Mouse (Mus musculus) olfactory bulb, adult 2 months (tissue): ENCODE measurements around the gene Tmem170. TPM values are rescaled to one million over a fixed set of nuclear protein-coding genes. Genes with fewer than 3 reads are reported as not detected.

Experiments
- H3K27ac ChIP-seq: fragments of 200-500 bp; 2 replicates; pipeline ENCODE4 v1.5.1; 2012; ENCODE audit warnings: low read depth, low read length; ENCODE audit not compliant: insufficient read depth
- H3K4me1 ChIP-seq: fragments of 200-500 bp; 2 replicates; pipeline ENCODE4 v1.6.1; 2012; ENCODE audit warnings: low read length; ENCODE audit not compliant: control insufficient read depth, insufficient read depth
- H3K4me3 ChIP-seq: fragments of 200-500 bp; 2 replicates; pipeline ENCODE4 v1.5.1; 2012; ENCODE audit warnings: mild to moderate bottlenecking, low read depth, low read length, moderate library complexity; ENCODE audit not compliant: insufficient read depth
- CTCF ChIP-seq: fragments of 200-500 bp; IDR thresholded peaks from 2 replicates; pipeline ENCODE4 v1.5.1; 2012; ENCODE audit warnings: low read depth, mild to moderate bottlenecking, low read length, moderate library complexity; ENCODE audit not compliant: insufficient read depth
- POLR2A ChIP-seq: fragments of 200-500 bp; IDR thresholded peaks from 2 replicates; pipeline ENCODE4 v1.6.1; 2012; ENCODE audit warnings: mild to moderate bottlenecking, low read depth, low read length, moderate library complexity; ENCODE audit not compliant: insufficient read depth
- WGBS: fragments of 180-500 bp; shearing (Covaris S2); methylation state at CpG from one replicate; pipeline ENCODE4 v1.1.7; 2018; 5-methylcytosine and 5-hydroxymethylcytosine counted together
- polyA plus RNA-seq: library from polyadenylated mRNA; stranded (reverse); fragments of >200 nt; gene quantifications from 2 replicates; pipeline ENCODE4 v1.2.4, GENCODE M21; 2012; ENCODE audit warnings: low replicate concordance; ENCODE audit not compliant: missing spikeins, insufficient read depth, insufficient read length

Gene Tmem170
- polyA plus RNA-seq, 1 experiment, result not detected

DNA sequence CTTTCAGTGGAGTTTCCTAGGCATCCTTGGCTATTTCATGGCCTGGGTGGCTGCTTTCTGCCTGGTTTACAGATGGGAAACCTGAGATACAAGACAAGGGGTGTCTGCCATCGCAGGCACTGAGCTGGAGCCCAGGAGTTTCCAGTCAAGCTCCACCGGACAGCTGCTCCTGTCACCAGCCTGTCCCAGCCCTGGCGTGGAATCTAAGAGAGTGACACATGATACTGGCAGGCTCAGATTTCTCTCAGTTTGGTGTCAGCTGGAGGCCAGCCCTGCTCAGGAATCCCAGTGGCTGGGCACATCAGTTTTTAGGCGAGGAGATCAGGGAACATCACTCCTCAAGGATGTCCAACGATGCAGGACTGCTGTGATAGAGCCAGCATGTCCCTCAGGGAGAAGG, 25.5 kb upstream of the Tmem170 start:
- H3K4me3 ChIP-seq, result no peak overlapping the region
- 63% methylated on average over 5 of the region's 5 CpGs for WGBS
- TF ChIP-seq CTCF (no peak), POLR2A (no peak)
- H3K4me1 ChIP-seq, result no peaks in the 10 kb centered on the region
- H3K27ac ChIP-seq, result no peak overlapping the region

DNA sequence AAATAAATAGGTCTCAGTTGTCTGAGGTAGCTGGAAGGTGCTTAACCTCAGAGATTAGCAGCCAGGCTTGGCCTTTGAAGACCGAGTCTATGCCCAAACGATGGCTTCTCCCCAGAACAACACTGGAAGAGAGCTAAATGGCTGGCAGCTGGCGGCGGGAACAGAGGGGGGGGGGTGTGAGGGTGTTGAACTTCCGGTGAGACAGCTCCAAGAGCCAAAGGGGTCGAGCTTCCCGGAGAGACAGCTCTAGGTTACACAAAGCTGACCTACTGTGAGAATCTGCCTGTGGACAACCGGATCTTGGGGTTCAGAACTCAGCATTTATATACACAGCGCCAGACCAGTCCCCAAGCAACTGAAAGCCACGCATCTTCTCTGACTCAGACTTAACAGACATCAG, 22.0 kb upstream of the Tmem170 start:
- WGBS, result 45% methylated on average over 10 of the region's 10 CpGs
- Histone ChIP-seq H3K4me3 (no peak overlapping the region), H3K27ac (no peak overlapping the region), H3K4me1 (no peaks in the 10 kb centered on the region)
- no peak for TF ChIP-seq CTCF
- TF ChIP-seq POLR2A, result no peak

DNA sequence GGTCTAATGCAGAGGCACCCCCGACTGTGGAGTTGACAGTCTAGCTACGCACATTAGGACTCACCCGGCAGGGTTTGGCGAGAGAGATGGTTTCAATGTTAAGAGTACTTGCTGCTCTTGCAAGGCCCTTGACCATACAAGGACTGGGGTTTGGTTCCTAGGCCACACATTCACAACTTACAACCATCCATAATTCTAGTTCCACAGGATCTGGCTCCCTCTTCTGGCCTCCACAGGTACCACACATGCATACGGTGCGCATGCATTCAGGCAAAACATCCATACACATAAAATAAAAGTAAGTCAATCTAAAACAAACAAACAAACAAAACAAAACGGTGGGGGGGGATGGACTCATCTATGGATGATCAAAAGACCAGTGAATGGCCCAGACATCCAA, 18.4 kb upstream of the Tmem170 start:
- Histone ChIP-seq H3K4me1 (peaks cover 8% of the 10 kb centered on the region), H3K4me3 (no peak overlapping the region), H3K27ac (no peak overlapping the region)
- TF ChIP-seq CTCF (no peak), POLR2A (no peak)
- WGBS, result 91% methylated on average over 7 of the region's 7 CpGs

DNA sequence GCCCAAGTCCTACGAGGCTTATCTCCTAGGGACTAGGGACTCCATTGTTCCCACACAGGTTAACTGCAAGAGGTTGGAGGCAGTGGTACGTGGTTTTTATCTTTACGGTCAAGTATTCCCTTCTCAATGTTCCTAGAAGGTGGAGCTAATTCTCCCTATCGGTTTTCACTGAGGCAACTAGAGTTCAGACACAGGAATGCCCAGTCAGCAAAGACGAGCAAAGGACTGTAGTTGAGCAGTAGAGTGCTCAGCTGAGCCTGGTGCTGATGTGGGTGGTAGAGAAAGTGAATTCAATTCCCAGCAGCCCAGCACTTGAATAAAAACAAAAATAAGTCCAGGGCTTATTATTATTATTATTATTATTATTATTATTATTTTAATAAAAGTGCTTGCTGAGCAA, 16.1 kb upstream of the Tmem170 start:
- TF ChIP-seq POLR2A (no peak), CTCF (no peak)
- peaks cover 15% of the 10 kb centered on the region for H3K4me1 ChIP-seq
- WGBS, result 76% methylated on average over 5 of the region's 5 CpGs

DNA sequence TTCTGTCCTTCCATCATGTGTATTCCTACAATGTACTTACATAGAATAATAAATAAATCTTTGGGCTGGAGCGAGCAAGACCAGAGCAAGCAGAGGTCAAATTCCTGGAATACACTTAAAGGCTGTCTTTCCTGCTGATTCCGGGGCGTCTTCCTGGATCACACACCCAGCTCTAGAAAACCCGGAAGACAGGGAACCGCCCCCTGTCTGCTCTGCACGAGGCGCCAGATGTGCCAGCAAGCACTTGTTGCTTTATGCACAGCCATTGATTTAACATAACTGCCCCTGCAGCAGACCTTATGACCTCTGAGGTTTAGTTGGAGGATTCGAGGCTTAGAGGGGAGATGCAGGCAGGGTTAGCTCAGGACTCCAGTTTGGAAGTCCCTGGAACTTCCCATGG, 15.4 kb upstream of the Tmem170 start:
- TF ChIP-seq POLR2A, result no peak
- no peak for TF ChIP-seq CTCF

More for the DNA sequence above, 16.1 kb upstream of the Tmem170 start:
- Histone ChIP-seq H3K4me3 (no peak overlapping the region), H3K27ac (no peak overlapping the region)

DNA sequence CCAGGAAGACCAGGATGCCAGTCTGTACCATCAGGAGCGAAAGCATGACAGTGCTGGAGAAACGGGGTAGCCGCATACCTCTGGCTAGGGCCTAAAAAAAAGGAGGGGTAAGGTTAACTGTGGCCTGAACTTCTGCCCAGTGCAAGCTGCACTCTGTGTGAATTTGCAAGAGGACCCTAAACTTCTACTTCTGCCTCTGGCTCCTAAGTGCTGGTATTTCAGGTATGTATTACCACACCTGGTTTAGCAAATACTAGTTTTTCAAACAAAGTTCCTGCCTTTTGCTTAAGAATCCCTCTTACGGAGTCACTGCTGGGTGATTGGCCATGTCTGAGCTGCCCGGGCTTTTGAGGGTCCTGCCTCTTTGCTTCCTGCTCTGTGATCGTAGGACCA, 14.4 kb upstream of the Tmem170 start:
- Histone ChIP-seq H3K4me1 (peaks cover 15% of the 10 kb centered on the region), H3K4me3 (no peak overlapping the region), H3K27ac (no peak overlapping the region)
- 68% methylated on average over 6 of the region's 6 CpGs for whole genome bisulfite sequencing
- TF ChIP-seq POLR2A (no peak), CTCF (no peak)

More for the DNA sequence above, 15.4 kb upstream of the Tmem170 start:
- 48% methylated on average over 8 of the region's 8 CpGs for WGBS
- Histone ChIP-seq H3K27ac (no peak overlapping the region), H3K4me3 (no peak overlapping the region), H3K4me1 (peaks cover 15% of the 10 kb centered on the region)

DNA sequence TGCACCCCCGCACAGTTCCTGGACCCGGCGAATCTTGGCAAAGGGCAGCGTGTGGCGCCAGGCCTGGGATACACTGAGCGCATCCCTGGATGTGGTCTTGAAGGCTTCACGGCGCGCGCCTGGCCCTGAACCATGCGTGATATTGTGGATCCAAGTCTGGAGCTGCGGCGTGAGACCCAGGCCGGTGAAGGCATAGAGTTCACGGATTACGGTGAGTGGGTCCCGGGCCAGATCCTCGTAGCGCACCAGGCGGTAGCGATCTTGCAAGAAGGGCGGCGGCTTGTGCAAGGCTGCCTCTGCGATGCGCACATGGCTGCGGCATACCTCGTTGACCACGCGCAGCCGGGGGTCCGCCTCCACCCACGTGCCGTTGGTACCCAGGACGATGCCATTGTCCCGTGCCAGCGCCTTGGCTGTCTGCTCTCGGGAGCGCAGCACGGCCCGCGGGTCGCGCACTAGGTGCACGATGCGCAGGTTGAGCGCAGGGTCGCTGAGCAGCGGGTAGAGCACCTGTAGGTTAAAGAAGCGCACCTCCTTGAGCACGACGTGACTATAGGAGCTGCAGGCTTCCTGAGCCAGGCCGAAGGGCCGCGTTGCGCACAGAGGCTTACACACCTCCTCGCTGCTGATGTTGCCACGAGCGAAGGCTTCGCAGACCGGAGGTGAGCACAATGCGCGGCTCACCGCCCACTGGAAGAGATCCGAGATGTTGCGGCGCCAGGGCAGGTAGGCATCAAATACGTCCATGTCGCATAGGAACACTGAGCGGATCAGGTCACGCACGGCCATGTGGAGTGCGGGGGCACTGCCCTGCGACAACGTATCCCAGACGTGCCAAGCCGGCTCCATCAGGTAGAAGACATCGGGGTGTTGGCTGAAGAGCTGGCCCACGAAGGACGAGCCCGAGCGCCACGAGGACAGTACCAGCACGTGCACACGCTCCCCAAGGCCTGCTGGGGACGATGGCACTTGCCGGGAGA, 13.7 kb upstream of the Tmem170 start:
- TF ChIP-seq CTCF (no peak), POLR2A (no peak)
- peaks cover 15% of the 10 kb centered on the region for H3K4me1 ChIP-seq
- WGBS, result 13% methylated on average over 86 of the region's 86 CpGs
- H3K4me3 ChIP-seq, result peak overlapping the region; percentile 16
- no peak overlapping the region for H3K27ac ChIP-seq

DNA sequence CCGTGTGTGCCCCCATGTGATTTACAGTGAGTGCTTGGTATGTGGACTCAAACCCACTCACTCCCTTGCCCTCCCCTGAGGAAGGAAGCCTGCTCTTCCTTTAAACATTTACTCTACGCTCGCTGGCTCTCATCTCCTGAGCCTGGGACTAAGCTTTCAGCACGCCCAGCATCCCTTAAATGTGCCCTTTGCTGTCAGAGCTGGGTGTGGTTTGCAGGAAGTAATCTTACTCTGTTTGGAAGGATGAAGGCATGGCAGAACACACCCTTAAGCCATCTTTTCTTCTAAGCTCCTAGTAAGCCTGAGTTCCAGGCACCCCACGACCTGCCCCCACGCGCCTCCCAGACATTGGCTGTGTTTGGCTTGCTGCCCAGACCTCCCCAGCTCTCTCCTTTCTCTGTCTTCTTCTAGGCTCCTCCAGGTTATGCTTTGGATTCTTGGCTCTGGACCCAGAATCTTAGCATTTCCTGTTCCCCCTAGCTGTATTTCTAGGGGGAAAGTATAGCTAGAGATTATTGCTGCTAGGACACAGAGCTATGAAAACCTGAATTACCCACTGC, 11.6 kb upstream of the Tmem170 start:
- TF ChIP-seq POLR2A, result no peak
- Histone ChIP-seq H3K27ac (no peak overlapping the region), H3K4me3 (no peak overlapping the region), H3K4me1 (peaks cover 15% of the 10 kb centered on the region)
- 37% methylated on average over 7 of the region's 7 CpGs for WGBS

DNA sequence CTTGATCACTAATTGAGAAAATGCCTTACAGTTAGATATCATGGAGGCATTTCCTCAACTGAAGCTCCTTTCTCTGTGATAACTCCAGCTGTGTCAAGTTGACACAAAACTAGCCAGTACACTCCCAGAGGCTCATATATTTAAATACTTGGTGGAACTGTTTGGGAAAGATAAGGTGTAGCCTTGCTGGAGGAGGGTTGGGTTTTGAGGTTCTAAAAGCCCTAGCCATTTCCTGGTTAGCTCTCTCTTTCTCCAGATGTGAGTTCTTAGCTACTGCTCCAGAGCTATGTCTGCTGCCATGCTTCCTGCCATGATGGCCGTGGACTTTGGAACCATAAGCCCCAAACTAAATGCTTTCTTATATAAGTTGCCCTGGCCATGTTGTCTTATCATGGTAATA, 10.9 kb upstream of the Tmem170 start:
- no peak overlapping the region for H3K27ac ChIP-seq
- TF ChIP-seq CTCF, result no peak
- TF ChIP-seq POLR2A, result no peak
- WGBS, result 92% methylated on average over 1 of the region's 1 CpGs
- H3K4me3 ChIP-seq, result no peak overlapping the region
- peaks cover 15% of the 10 kb centered on the region for H3K4me1 ChIP-seq
